Mouse (Mus musculus) urinary bladder, postnatal 25 days (tissue): ENCODE results near the gene Frmpd3.
A peak's percentile ranks its signal among the peaks of the same experiment; 100 is the strongest.

Source experiments
- DNase-seq: peaks from one replicate; pipeline ENCODE4 v3.0.0; 2022; ENCODE audit warnings: low spot score

Frmpd3 gene

DNA sequence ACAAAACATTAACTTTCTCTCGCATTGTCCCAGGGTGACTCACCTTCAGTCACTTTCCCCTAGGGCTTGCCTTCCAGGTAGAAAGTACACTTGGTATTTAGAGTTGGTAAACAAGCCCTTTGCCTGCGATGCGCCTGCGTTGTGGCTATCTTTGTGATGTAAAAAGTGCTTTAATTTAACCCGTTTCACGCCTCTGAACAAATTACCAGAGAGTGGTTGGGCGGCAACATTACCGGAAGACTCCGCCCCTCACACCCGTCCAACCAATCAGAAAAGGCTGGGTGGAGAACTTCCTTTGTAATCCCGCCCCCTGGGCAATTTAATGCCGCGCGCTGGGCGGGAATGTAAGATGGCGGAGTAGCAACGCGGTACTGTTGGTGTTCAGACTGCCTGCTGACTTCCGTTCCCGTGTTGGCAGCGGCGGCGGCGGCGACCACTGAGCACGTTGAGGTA is 114.2 kb downstream of the Frmpd3 start, which contains the start of gene Prps1:
Gene Prps1, plus strand, starts transcription at position 335 of the 453 bp plus-strand sequence.
- peak; percentile 70 for DNase-seq

DNA sequence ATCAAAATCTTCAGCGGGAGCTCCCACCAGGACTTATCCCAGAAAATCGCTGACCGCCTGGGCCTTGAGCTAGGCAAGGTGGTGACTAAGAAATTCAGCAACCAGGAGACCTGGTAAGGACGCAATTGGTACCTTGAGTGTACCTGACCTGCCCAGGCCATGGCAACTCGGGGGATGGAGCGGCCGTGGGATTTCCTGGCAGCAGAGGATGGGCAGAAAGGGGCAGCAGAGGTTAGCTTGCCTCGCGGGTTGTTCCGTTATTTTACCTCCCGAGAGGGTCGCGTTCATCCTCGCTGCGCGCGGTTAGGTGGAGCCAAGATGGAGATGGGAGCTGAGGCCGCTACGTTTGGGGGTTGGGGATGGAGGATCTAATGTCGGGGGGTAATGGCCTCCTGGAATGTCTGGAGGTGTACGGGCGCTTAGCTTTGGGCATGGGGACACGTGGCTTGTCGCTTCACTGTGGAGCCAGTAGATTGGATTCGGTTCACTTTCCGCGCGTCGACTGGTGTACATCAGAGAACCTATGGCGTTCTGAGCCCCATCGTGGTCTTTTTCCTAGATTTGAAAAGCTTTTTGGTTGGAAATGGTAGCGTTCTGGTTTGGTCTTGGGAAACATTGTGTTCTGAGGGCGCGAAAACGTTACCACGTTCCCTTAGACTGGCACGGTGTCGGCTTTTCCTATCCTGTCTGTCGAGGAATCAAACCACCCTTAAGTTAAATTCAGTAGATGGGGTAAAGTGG is 114.9 kb downstream of the Frmpd3 start:
- no peak for DNase-seq

DNA sequence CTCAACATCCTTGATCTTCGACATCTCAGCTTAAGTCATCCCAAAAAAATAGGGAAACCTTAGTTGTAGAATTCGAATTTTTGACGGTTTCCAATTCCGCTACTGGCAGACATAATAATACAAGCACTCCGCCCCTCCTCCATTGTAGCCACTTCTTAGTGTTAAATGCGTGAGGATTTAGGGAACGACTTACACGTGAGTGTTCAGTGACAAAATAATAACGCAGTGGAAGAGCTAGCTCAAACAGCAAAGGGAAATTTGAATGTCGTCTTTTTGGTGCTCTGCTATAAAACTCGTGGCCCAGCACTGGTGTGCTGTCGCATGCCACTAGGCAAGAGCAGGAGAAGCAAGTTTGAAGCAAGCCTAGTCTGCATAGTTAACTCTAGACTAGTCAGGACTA is 115.4 kb downstream of the Frmpd3 start:
- no peak for DNase-seq

DNA sequence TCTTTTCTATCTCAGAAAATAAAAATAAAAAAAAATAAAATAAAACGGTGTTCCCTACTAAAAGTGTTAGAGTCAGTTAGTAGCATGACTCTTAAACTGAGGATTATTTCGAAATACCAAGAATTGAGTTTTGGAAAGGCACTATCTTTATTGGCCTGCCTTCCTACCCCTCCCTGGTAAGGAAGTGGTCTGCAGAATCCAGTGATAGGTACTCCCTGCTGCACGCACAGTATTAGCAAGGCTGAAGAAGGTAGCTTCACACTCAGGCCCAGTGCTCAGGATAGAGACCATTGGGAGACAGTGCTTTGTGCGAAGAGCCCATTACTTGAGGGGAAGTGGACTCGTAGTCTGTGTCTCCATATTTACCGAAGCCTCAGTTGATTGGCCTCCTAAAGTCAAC is 136.2 kb downstream of the Frmpd3 start:
- DNase-seq: no peak

DNA sequence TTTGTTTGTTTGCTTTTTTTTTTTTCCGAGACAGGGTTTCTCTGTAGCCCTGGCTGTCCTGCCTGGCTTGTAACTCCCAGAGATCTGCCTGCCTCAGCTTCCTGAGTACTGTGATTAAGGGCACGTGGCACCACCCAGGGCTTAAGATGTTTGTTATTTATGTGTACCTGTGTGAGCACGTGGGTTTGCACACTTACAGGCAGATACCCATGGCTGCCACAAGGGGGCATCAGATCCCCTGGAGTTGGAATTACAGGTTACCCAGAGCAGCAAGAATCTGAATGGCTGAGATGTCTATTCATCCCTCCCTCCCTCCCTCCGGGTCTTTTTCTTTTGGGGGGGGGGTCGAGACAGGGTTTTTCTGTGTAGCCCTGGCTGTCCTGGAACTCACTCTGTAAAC is 137.1 kb downstream of the Frmpd3 start:
- no peak for DNase-seq
